ENCODE assay signal across 19 mouse cellular contexts in the genomic region with DNA sequence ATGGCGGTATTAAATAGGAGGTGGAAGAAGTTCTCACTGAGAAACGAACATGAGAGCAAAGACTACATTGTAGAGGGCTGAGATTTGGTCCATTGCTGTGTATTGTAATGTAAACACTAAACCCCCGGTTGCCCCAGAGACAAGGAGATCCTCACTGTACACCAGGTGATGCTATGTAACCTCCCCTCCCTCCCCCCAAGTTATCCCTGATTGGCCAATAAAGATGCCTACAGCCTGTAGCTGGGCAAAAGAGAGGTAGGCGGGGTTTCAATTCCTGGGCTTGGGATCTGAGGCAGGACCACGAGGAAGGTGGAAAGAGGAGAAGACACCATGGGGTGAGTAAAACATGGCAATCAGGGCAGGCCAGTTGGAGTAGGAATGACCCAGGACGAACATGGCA. TPM values are rescaled to one million over a fixed set of nuclear protein-coding genes. Genes with fewer than 3 reads are reported as not detected.
"Had no signal": no experiment of that assay in that cellular context is flagged by ENCODE, and none has a peak within 500 bp of the region (broad histone marks: within the 10 kb centered on the region; RNA-seq: fewer than 3 reads in every experiment).

No protein-coding gene starts in this region.

- DNase-seq: liver, postnatal 0 days; lung, adult 2 months; lung, postnatal 14 days; lung, postnatal 36 days; right cerebral cortex, postnatal 14 days; thymus, adult 2 months; thymus, postnatal 25 days; thymus, postnatal 4 days had no signal

- H3K4me3 ChIP-seq: lung, embryonic 15.5 days; megakaryocyte, embryonic 14.5 days; midbrain, embryonic 13.5 days; midbrain, embryonic 15.5 days; neural tube, embryonic 12.5 days; stomach, embryonic 15.5 days had no signal

- H3K27me3 ChIP-seq: lung, embryonic 15.5 days; megakaryocyte, embryonic 14.5 days; midbrain, embryonic 13.5 days; midbrain, embryonic 15.5 days; neural tube, embryonic 12.5 days; stomach, embryonic 15.5 days had no signal

- H3K4me1 ChIP-seq: lung, embryonic 15.5 days; megakaryocyte, embryonic 14.5 days; midbrain, embryonic 13.5 days; midbrain, embryonic 15.5 days; neural tube, embryonic 12.5 days; stomach, embryonic 15.5 days had no signal

- H3K9ac ChIP-seq: liver, postnatal 0 days; lung, embryonic 15.5 days; midbrain, embryonic 13.5 days; midbrain, embryonic 15.5 days; neural tube, embryonic 12.5 days; stomach, embryonic 15.5 days had no signal

- H3K36me3 ChIP-seq: lung, embryonic 15.5 days; midbrain, embryonic 13.5 days; midbrain, embryonic 15.5 days; neural tube, embryonic 12.5 days; stomach, embryonic 15.5 days had no signal

- H3K27ac ChIP-seq: lung, embryonic 15.5 days; macrophage; midbrain, embryonic 13.5 days; midbrain, embryonic 15.5 days; neural tube, embryonic 12.5 days; stomach, embryonic 15.5 days; stomach, postnatal 0 days had no signal

RNA-seq across cellular contexts. Expression of a gene that starts 2.2 kb away (rescaled TPM):
- total RNA-seq: megakaryocyte progenitor cell, adult 5-6 weeks had no signal
- polyA plus RNA-seq: macrophage had no signal

RNA-seq across cellular contexts. Expression of a gene that starts 42.1 kb away (rescaled TPM):
- total RNA-seq: megakaryocyte progenitor cell, adult 5-6 weeks; monocyte, adult 5-6 weeks; neutrophil, adult 5-6 weeks had no signal
- polyA plus RNA-seq: liver, postnatal 0 days; macrophage had no signal
